Mouse (Mus musculus) heart, adult 2 months (tissue): ENCODE results near the gene Col15a1.

ENCODE experiments used
- CTCF ChIP-seq: fragments of 200-600 bp; IDR thresholded peaks from 2 replicates; pipeline ENCODE4 v1.8.1; 2022; ENCODE audit warnings: antibody characterized with exemption, mild to moderate bottlenecking, moderate library complexity
- EP300 ChIP-seq: fragments of 200-500 bp; IDR thresholded peaks from 2 replicates; pipeline ENCODE4 v1.6.1; 2011; ENCODE audit warnings: low read depth, low read length, control low read depth; ENCODE audit not compliant: insufficient read depth
- POLR2A ChIP-seq: fragments of 200-500 bp; IDR thresholded peaks from 2 replicates; pipeline ENCODE4 v1.6.1; 2011; ENCODE audit warnings: mild to moderate bottlenecking, low read depth, low read length, control low read depth; ENCODE audit not compliant: insufficient read depth

DNA sequence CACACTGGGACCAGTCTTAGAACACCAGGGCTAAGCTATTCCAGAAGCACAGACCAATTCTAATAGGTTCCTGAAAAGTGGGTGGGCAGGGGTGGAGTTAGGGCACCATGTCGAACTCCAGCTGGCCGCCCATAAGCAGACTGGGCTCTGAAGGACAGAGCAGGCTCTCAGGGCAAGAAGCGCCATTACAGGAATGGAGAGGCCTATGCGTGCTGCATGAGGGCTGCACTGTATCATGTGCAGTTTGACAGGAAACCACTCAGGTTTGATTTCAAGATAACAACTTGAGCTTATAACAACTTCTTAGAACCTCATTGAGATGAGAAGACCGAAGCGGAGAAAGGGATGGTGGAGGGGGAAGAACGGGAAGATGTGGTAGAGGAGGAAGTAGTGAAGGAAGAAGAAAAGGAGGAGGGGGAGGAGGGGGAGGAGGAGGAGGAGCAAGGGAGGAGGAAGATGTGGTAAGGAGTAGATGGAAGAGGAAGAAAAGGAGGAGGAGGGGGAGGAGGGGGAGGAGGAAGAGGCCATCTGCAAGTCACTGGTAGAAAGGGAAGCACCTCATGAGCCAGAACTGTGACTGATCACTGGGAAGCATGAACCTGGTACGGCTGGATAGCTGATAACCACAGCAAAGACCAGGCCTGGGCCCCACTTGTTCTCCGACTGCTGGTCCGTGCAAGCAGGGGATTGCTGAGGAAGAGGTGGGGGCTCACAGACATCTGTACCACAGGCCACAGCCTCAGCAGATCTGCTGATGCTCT is 111.8 kb downstream of the Col15a1 start:
- no peak for TF ChIP-seq EP300
- TF ChIP-seq POLR2A: no peak
- no peak for TF ChIP-seq CTCF
